In the genomic region with DNA sequence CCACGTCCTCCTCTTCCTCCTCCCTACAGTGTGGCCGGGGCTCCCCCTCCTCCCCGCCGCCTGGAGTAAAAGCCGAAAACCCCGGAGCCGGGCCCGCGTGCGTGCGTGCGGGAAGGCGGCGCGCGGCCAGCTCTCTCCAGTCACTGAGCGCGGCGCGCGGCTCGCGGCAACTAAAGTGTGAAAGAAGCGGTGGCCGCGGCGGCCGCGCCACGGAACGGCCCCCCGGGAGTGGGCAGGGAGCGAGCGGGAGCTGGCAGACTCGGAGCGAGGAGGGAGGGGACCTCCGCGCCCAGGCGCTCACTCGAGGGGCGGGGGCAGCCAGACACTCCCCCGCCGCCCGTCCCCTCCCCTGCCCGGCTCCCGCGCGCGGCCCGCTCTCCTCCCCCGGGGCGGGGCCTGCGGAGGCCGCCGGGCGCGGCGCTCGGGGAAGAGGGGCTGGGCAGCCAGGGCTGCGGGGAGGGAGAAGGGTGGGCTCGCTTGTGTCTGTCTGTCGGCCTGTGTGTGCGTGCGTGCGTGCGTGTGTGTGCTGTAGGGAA, we compare ENCODE assay signal across 8 mouse cellular contexts. TPM values are rescaled to one million over a fixed set of nuclear protein-coding genes. Genes with fewer than 3 reads are reported as not detected.
DNase-seq lines count a peak whose midpoint lies in the region; ATAC-seq and TF ChIP-seq lines count a peak whose summit lies in the region.

1700025G04Rik (minus strand) TSS at position 108 of the 536 bp plus-strand sequence.

- DNase-seq in heart, postnatal 25 days (ENCODE audit: low spot score) = peak; percentile 81
- DNase-seq in layer of hippocampus, adult 2 months (ENCODE audit: low spot score in 2 of 2) = peak; percentile 81 to 87
- peak; percentile 77 for DNase-seq in lung, adult 2 months
- peak; percentile 90 for DNase-seq in testis, postnatal 10 days (ENCODE audit: low spot score)

- no peak for TF ChIP-seq CTCF in ES-Bruce4 (IDR thresholded peaks at IDR 0.05; ENCODE audit: low read depth, low read length)
- no peak for TF ChIP-seq CTCF in layer of hippocampus, adult 2 months (conservative IDR thresholded peaks at IDR 0.05)
- no peak for TF ChIP-seq CTCF in lung, adult 2 months (IDR thresholded peaks at IDR 0.05; ENCODE audit: insufficient read depth, low read length)

- no peak for TF ChIP-seq POLR2A in ES-Bruce4 (IDR thresholded peaks at IDR 0.05; ENCODE audit: insufficient read depth, low read length)
- peak; percentile 32; the same call in 1 of the 2 replicates for TF ChIP-seq POLR2A in lung, adult 2 months (IDR thresholded peaks at IDR 0.05; ENCODE audit: borderline replicate concordance, extremely low read depth, low read depth, low read length)

- no peaks in the 10 kb centered on the region for H3K36me3 ChIP-seq in ES-Bruce4 (ENCODE audit: control insufficient read depth, insufficient read depth, low read length, poor library complexity, severe bottlenecking)
- H3K36me3 ChIP-seq in forebrain, embryonic 16.5 days (ENCODE audit: control insufficient read depth, insufficient read depth) = no peaks in the 10 kb centered on the region
- no peaks in the 10 kb centered on the region for H3K36me3 ChIP-seq in neural tube, embryonic 15.5 days

- H3K9me3 ChIP-seq in ES-Bruce4 (replicated peaks; ENCODE audit: control insufficient read depth, insufficient read depth, low read length, poor library complexity, severe bottlenecking) = no peaks in the 10 kb centered on the region
- no peaks in the 10 kb centered on the region for H3K9me3 ChIP-seq in forebrain, embryonic 16.5 days (ENCODE audit: control insufficient read depth, low read length)
- H3K9me3 ChIP-seq in neural tube, embryonic 15.5 days (replicated peaks) = no peaks in the 10 kb centered on the region

- peak within 1 kb of the TSS; percentile 76 for H3K4me3 ChIP-seq in ES-Bruce4 (ENCODE audit: low read depth, low read length)
- peak within 1 kb of the TSS; percentile 60 for H3K4me3 ChIP-seq in forebrain, embryonic 16.5 days (replicated peaks; ENCODE audit: low read length)
- H3K4me3 ChIP-seq in layer of hippocampus, adult 2 months = peak within 1 kb of the TSS; percentile 80
- H3K4me3 ChIP-seq in lung, adult 2 months (replicated peaks; ENCODE audit: extremely low read depth, low read depth, low read length) = peak within 1 kb of the TSS; percentile 94
- peak within 1 kb of the TSS; percentile 68 for H3K4me3 ChIP-seq in neural tube, embryonic 15.5 days (replicated peaks)

- H3K9ac ChIP-seq in ES-Bruce4 (ENCODE audit: low read depth, poor library complexity, severe bottlenecking) = peak within 1 kb of the TSS; percentile 84
- H3K9ac ChIP-seq in forebrain, embryonic 16.5 days (replicated peaks; ENCODE audit: low read depth, low read length) = peak within 1 kb of the TSS; percentile 91
- peak within 1 kb of the TSS; percentile 89 for H3K9ac ChIP-seq in neural tube, embryonic 15.5 days (replicated peaks)

- H3K4me1 ChIP-seq in ES-Bruce4 (ENCODE audit: control insufficient read depth, insufficient read depth, low read length) = peaks cover 2% of the 10 kb centered on the region
- peaks cover 44% of the 10 kb centered on the region for H3K4me1 ChIP-seq in forebrain, embryonic 16.5 days (replicated peaks; ENCODE audit: control insufficient read depth, insufficient read depth, low read length)
- H3K4me1 ChIP-seq in lung, adult 2 months (ENCODE audit: control insufficient read depth, insufficient read depth, low read length) = 0 out of 2 replicates have a peak, but pooled peaks cover 2% of the 10 kb centered on the region
- peaks cover 48% of the 10 kb centered on the region for H3K4me1 ChIP-seq in neural tube, embryonic 15.5 days

- under 1% methylated on average over 48 of the region's 66 CpGs for WGBS in forebrain, embryonic 16.5 days
- WGBS in lung, adult 2 months = 0% methylated on average over 52 of the region's 66 CpGs
- WGBS in neural tube, embryonic 15.5 days = under 1% methylated on average over 46 of the region's 66 CpGs

- TF ChIP-seq EP300 in ES-Bruce4 (IDR thresholded peaks at IDR 0.05; ENCODE audit: insufficient read depth, low read depth, low read length) = no peak

- no peak within 1 kb of the TSS for H3K27ac ChIP-seq in ES-Bruce4 (ENCODE audit: insufficient read depth, low read length)
- peak within 1 kb of the TSS; percentile 94 for H3K27ac ChIP-seq in forebrain, embryonic 16.5 days (ENCODE audit: low read length)
- H3K27ac ChIP-seq in layer of hippocampus, adult 2 months = peak within 1 kb of the TSS; percentile 98
- peak within 1 kb of the TSS; percentile 98 for H3K27ac ChIP-seq in neural tube, embryonic 15.5 days (replicated peaks)

- peak; percentile 65 for ATAC-seq in cerebellum, adult (ENCODE audit: insufficient number of reproducible peaks, low FRiP score, low TSS enrichment)
- ATAC-seq in forebrain, embryonic 16.5 days = peak; percentile 92
- peak; percentile 91 for ATAC-seq in neural tube, embryonic 15.5 days (ENCODE audit: low FRiP score)

- peak within 1 kb of the TSS; percentile 81 for H3K4me2 ChIP-seq in forebrain, embryonic 16.5 days (ENCODE audit: low read length)
- H3K4me2 ChIP-seq in neural tube, embryonic 15.5 days = peak within 1 kb of the TSS; percentile 84

- intact Hi-C loops in heart, postnatal 25 days (cut with DNase I) = loop anchor here (5.0 kb wide), 2 partner anchors 37 to 268 kb away; no protein-coding TSS in a partner anchor

- H3K27me3 ChIP-seq in ES-Bruce4 (ENCODE audit: control insufficient read depth, insufficient read depth, low read length, poor library complexity, severe bottlenecking) = no peaks in the 10 kb centered on the region
- no peaks in the 10 kb centered on the region for H3K27me3 ChIP-seq in forebrain, embryonic 16.5 days (replicated peaks; ENCODE audit: control insufficient read depth, insufficient read depth, low read length)
- H3K27me3 ChIP-seq in neural tube, embryonic 15.5 days (replicated peaks) = no peaks in the 10 kb centered on the region

RNA-seq across cellular contexts. Expression of gene 1700025G04Rik, which starts in this region (rescaled TPM):
- polyA plus RNA-seq in ES-Bruce4 (2011; ENCODE audit: insufficient read depth, insufficient read length, low read depth, missing spikeins) = 12.4 and 14.3 TPM in 2 replicates
- 26.4 and 31.2 TPM in 2 replicates for polyA plus RNA-seq in forebrain, embryonic 16.5 days (2015; fragmentation: Nextera tagmentation; extraction: Ambion mirVana)
- total RNA-seq in heart, postnatal 25 days (2021) = 10 to 100 TPM; 39.7 to 43.3 TPM
- 10 to 100 TPM; 74.2 to 76.0 TPM for total RNA-seq in layer of hippocampus, adult 2 months (2021)
- 1.5 and 3.5 TPM in 2 replicates for polyA plus RNA-seq in lung, adult 2 months (2012; rRNA removed)
- polyA plus RNA-seq in neural tube, embryonic 15.5 days (2015; fragmentation: Nextera tagmentation; extraction: Ambion mirVana) = 35.7 and 37.1 TPM in 2 replicates
